Mouse (Mus musculus) mouse embryonic stem cell (cell line): Measurements from ENCODE around the gene Hebp1.

Source experiments
- in situ Hi-C, 2 experiments: fragments of 300-500 bp; cut with MboI; formaldehyde crosslinking; loops; 1 replicate in 1 of 2; 3 replicates in 1 of 2; pipeline ENCODE4 v1.14.3; 2019 to 2020; ENCODE audit warnings: low sequenced_read_pairs in 2 of 2, low pct_unique_long_range_greater_than_20kb in 1 of 2, mixed read lengths in 1 of 2; ENCODE audit not compliant: unreplicated experiment in 1 of 2

Gene Hebp1

GRCm38 (mm10) chr6:135167380-135168311 lies 30.2 kb downstream of the Hebp1 start:
- in situ Hi-C loops, result no loop called here

- in situ Hi-C loops, result no loop called here
Observed at GRCm38 (mm10) chr6:135166712-135167111, 31.1 kb downstream of the Hebp1 start.

GRCm38 (mm10) chr6:135166262-135166661 lies 31.6 kb downstream of the Hebp1 start:
- in situ Hi-C loops, result no loop called here

- in situ Hi-C loops, result no loop called here
Observed at GRCm38 (mm10) chr6:135165706-135166105, 32.1 kb downstream of the Hebp1 start.

GRCm38 (mm10) chr6:135165191-135165590 lies 32.6 kb downstream of the Hebp1 start:
- in situ Hi-C loops, result no loop called here

- in situ Hi-C loops, result no loop called here
Observed at GRCm38 (mm10) chr6:135162861-135163260, 35.0 kb downstream of the Hebp1 start.

- in situ Hi-C loops, result no loop called here
Observed at GRCm38 (mm10) chr6:135162311-135162710, 35.5 kb downstream of the Hebp1 start.

GRCm38 (mm10) chr6:135161356-135161755 lies 36.5 kb downstream of the Hebp1 start:
- in situ Hi-C loops, result no loop called here

- in situ Hi-C loops, result no loop called here
Observed at GRCm38 (mm10) chr6:135158509-135158908, 39.3 kb downstream of the Hebp1 start.

- in situ Hi-C loops, result no loop called here
Observed at GRCm38 (mm10) chr6:135157496-135157895, 40.3 kb downstream of the Hebp1 start.

GRCm38 (mm10) chr6:135156597-135156996 lies 41.2 kb downstream of the Hebp1 start:
- in situ Hi-C loops, result no loop called here

- in situ Hi-C loops, result no loop called here
Observed at GRCm38 (mm10) chr6:135153719-135154118, 44.1 kb downstream of the Hebp1 start.

GRCm38 (mm10) chr6:135150311-135150710 lies 47.5 kb downstream of the Hebp1 start:
- in situ Hi-C loops, result no loop called here

GRCm38 (mm10) chr6:135149722-135150121 lies 48.1 kb downstream of the Hebp1 start:
- in situ Hi-C loops, result loop anchor here (5.0 to 10.0 kb wide), 3 partner anchors 52 to 135 kb away; partner anchors contain the start of gene Ddx47 (in 1 of the 2)

GRCm38 (mm10) chr6:135149175-135149574 lies 48.6 kb downstream of the Hebp1 start:
- in situ Hi-C loops, result loop anchor here (5.0 to 10.0 kb wide), 3 partner anchors 52 to 134 kb away; partner anchors contain the start of gene Ddx47 (in 1 of the 2)

- in situ Hi-C loops, result loop anchor here (5.0 to 10.0 kb wide), 3 partner anchors 51 to 134 kb away; partner anchors contain the start of gene Ddx47 (in 1 of the 2)
Observed at GRCm38 (mm10) chr6:135148506-135148905, 49.3 kb downstream of the Hebp1 start.

GRCm38 (mm10) chr6:135145976-135146375 lies 51.8 kb downstream of the Hebp1 start:
- in situ Hi-C loops, result loop anchor here (5.0 to 10.0 kb wide), 3 partner anchors 49 to 131 kb away; partner anchors contain the start of gene Ddx47 (in 1 of the 2)

- in situ Hi-C loops, result loop anchor here in 1 of 2 experiments (10.0 kb wide), 1 partner anchor 130 kb away; the partner anchor contains the start of gene Ddx47
Observed at GRCm38 (mm10) chr6:135144516-135144915, 53.3 kb downstream of the Hebp1 start.

- in situ Hi-C loops, result loop anchor here in 1 of 2 experiments (10.0 kb wide), 1 partner anchor 128 kb away; the partner anchor contains the start of gene Ddx47
Observed at GRCm38 (mm10) chr6:135143151-135143550, 54.7 kb downstream of the Hebp1 start.
